Mouse (Mus musculus) adrenal gland (tissue): ENCODE results near the gene Vwce.

Experiments
- intact Hi-C: fragments of 180-260 bp; cut with DNase I; formaldehyde crosslinking; loops from one replicate; pipeline ENCODE4 v1.15.1; 2025

Gene Vwce

DNA sequence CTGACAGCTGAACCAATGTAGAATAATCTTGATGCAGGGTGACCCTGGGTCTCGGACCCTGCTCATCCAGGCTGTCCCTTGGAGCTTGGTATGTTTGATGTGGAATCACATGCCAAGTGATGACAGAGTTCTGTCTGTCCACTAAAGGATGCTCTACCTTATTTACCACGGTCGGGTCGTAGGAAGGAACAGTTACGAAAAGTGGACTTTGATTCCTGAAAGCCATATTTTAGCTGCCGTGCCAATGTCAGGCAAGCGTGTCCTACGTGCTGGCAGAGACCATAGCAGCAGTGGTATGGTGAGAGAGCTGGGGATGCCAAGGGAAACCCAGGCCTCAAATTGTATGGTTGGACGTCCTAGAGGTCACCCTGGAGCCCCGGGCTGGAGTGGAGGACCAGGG is 79.5 kb downstream of the Vwce start:
- intact Hi-C loops = no loop called here

DNA sequence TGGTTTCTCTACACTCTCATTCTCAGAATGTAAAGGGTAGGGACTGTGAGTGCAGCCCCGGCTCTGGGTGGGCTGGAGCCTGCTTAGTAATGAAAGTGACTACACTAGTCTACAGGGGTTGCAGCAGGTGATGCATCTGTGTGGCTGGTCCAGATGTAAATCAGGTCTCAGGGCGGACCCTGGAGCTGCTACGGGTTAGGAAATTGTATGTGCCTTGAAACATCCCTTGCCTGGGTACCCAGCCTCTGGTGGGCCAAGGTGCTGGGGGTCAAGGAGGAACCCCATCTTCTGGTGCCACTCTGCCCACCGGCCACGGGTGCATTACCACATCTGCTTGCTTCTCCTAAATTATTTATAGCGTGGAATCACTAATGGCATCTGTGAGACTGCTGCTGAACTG is 80.2 kb downstream of the Vwce start:
- intact Hi-C loops = no loop called here

DNA sequence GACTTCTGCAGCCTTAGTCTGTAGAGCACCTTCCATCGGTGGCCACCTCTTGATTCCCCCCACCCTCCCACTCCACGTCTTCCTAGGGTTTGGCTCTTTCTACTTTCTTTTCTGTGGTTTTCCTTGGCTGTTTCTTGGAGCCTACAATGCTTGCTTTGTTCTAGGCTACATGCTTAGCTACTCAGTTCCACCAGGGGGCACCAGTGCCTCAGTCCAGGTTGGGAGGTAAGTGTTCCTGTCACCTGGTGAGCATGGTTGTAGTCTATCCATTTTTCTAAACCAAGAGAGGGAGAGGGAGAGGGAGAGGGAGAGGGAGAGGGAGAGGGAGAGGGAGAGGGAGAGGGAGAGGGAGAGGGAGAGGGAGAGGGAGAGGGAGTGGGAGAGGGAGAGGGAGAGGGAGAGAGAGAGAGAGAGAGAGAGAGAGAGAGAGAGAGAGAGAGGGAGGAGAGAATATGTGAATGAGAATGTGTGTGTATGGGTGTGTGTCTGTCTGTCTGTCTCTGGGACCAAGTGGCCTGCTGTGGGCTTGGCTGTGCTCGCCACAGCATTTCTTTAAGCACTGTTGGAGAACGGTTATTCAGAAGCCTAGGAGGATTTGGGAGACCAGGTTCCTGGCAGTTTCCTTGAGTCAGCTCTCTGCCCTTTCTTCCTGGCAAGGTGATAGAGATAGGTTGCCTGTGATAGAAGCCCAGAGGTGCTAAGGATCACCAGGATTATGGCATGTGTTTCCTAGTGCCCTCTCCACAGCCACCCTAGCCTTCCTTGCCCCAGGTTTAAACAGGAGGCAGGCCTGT is 80.9 kb downstream of the Vwce start:
- intact Hi-C loops = loop anchor here (5.0 kb wide), 1 partner anchor 117 kb away; the partner anchor contains the start of gene Cd6

DNA sequence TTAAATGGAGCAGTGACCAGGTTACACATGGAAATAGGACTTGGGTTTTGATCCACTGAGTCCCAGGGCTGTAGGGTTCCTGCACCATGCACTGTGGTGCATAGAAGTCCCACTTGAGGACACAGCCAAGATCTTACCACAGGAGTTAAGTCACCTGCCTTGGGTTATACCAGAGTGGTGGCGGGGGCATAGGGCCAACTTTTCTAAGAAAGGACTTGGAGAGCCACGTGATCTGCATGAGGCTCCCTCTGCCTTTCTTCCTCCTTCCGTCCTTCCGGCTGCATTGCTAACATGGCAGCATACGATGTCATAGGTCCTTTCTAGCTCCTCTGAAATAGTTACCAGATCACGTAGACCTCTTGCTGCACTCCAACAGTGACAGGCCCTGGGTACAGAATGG is 81.5 kb downstream of the Vwce start:
- intact Hi-C loops = loop anchor here (5.0 kb wide), 1 partner anchor 117 kb away; the partner anchor contains the start of gene Cd6
